Mouse (Mus musculus) right cerebral cortex, adult 2 months (tissue): ENCODE data around the gene Plekha1.

Source experiments
- DNase-seq, 2 experiments: peaks; one replicate each; pipeline ENCODE4 v3.0.0; 2021 to 2022; ENCODE audit warnings: low spot score in 2 of 2

The Plekha1 gene

GRCm38 (mm10) chr7:130918260-130918659, 52.7 kb downstream of the Plekha1 start:
- DNase-seq = no peak

- peak; percentile 37 to 53 for DNase-seq
Measured at GRCm38 (mm10) chr7:130922981-130923731, 57.6 kb downstream of the Plekha1 start.

- no peak for DNase-seq
Measured at GRCm38 (mm10) chr7:130930401-130930800, 64.8 kb downstream of the Plekha1 start.

- no peak for DNase-seq
Measured at GRCm38 (mm10) chr7:130932921-130933320, 67.4 kb downstream of the Plekha1 start.

- DNase-seq = no peak
Measured at GRCm38 (mm10) chr7:130934654-130935053, 69.1 kb downstream of the Plekha1 start.

GRCm38 (mm10) chr7:130935421-130935792, 69.9 kb downstream of the Plekha1 start:
- no peak for DNase-seq

- DNase-seq = peak; percentile 73
Measured at GRCm38 (mm10) chr7:130935793-130936471, 70.4 kb downstream of the Plekha1 start, which contains the start of gene Htra1. Gene Htra1, plus strand, starts transcription at chr7:130936111.

- DNase-seq = no peak
Measured at GRCm38 (mm10) chr7:130936472-130936951, 71.0 kb downstream of the Plekha1 start.

- no peak for DNase-seq
Measured at GRCm38 (mm10) chr7:130937266-130937841, 71.8 kb downstream of the Plekha1 start.

- DNase-seq = no peak
Measured at GRCm38 (mm10) chr7:130938005-130938404, 72.4 kb downstream of the Plekha1 start.

GRCm38 (mm10) chr7:130938896-130939295, 73.3 kb downstream of the Plekha1 start:
- no peak for DNase-seq

GRCm38 (mm10) chr7:130940733-130941132, 75.2 kb downstream of the Plekha1 start:
- DNase-seq = no peak

GRCm38 (mm10) chr7:130943280-130943895, 77.8 kb downstream of the Plekha1 start:
- DNase-seq = no peak

GRCm38 (mm10) chr7:130944766-130945475, 79.4 kb downstream of the Plekha1 start:
- DNase-seq = no peak

GRCm38 (mm10) chr7:130945730-130946129, 80.2 kb downstream of the Plekha1 start:
- DNase-seq = no peak

- no peak for DNase-seq
Measured at GRCm38 (mm10) chr7:130946303-130946702, 80.7 kb downstream of the Plekha1 start.

- DNase-seq = no peak
Measured at GRCm38 (mm10) chr7:130948563-130949208, 83.1 kb downstream of the Plekha1 start.

- peak; percentile 43 to 53 for DNase-seq
Measured at GRCm38 (mm10) chr7:130949331-130949751, 83.8 kb downstream of the Plekha1 start.

GRCm38 (mm10) chr7:130950482-130950881, 84.9 kb downstream of the Plekha1 start:
- DNase-seq = no peak

- no peak for DNase-seq
Measured at GRCm38 (mm10) chr7:130951004-130951403, 85.4 kb downstream of the Plekha1 start.

- DNase-seq = no peak
Measured at GRCm38 (mm10) chr7:130953376-130953775, 87.8 kb downstream of the Plekha1 start.
